Mouse (Mus musculus): ENCODE measurements around the gene Jkamp.

DNA sequence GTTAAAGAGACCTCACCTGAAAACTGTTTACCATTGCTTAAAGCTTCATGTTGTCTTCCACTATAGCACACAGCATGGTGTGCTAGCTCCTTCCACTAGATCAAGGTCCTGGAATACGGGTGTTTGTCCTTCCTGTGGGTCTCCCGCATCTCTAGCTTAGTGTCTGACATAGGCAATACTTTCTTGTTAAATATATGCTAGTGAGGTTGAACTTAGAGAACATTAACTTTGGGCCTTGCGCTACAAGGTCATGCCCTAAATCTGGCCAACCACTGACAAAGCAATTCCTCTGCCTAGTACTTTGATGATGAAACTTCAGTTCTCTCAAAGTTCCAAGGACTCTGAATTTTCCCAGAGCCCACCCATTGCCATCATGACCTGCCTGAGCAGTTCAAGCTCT, 7.1 kb upstream of the Jkamp start:
- TF ChIP-seq RAD21 (IDR thresholded peaks at IDR 0.05; ENCODE audit: low read depth, low read length) (no peak), EP300 (IDR thresholded peaks at IDR 0.05; ENCODE audit: low read depth in 1 of 2, low read length in 2 of 2) (no peak), ZNF384 (IDR thresholded peaks at IDR 0.05; ENCODE audit: low read depth, low read length) (no peak), CTCF (IDR thresholded peaks at IDR 0.05 in 2 of 3, conservative IDR thresholded peaks at IDR 0.05 in 1 of 3; ENCODE audit: control insufficient read depth in 1 of 3, insufficient read depth in 1 of 3, low read depth in 2 of 3, low read length in 3 of 3, poor library complexity in 1 of 3, severe bottlenecking in 1 of 3) (no peak)
